Mouse (Mus musculus) cerebellum, adult 11 months (tissue): ENCODE data around the gene Sacm1l.
A peak's percentile ranks its signal among the peaks of the same experiment; 100 is the strongest.

Source experiments
- DNase-seq: peaks from one replicate; pipeline ENCODE4 v3.0.0; 2022

Gene Sacm1l

DNA sequence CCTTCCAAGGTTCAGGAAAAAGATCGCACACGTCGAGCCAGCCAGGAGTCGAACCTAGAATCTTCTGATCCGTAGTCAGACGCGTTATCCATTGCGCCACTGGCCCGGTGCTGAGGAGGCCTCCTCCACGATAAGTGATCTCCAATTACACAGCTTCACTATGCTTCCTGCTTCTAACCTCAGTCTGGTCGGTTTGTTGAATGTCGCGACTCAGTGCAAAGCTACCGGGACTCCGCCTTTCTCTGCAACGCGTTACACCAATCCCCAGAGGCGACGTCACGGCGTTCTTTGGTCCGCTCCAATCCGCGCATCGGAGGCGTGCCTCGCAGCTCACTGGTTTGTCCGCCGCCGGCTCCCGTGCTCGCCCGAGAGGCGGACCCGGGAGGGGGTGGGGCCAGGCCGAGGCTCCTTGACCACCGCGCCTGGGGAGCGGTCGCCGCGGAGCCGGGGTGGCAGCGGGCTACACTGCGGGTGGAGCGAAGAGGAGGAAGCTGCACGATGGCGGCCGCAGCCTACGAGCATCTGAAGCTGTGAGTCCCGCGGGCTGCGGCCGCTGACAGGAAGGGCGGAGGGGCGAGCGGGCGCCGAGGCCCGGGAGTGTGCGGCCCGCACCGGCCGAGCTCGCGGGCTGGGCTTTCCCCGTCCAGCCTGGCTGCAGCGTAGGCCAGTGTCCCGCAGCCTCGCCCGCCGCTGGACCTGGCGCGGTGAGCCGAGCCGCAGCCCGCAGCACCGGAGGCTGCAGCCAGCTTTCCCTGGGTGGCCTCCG is at the start of gene Sacm1l:
Gene Sacm1l (plus strand): TSS at position 368 of the 766 bp plus-strand sequence.
- DNase-seq: peak; percentile 97

DNA sequence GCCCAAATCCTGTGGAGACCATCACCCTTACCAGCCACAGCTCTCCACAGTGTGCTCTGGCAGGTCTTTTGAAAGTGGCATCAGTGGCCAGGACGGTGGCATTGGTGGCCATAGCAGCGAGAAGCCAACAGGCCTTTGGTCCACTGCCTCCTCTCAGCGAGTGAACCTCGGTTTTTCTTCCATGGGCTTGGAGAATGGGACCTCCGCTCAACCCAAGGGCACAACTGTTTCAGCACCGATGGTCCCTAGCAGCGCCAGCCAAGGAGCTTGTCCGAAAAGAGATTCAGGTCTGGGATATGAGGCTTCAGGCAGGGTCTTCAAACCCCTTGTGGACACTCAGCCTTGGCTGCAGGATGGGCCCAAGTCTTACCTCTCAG is 49.7 kb upstream of the Sacm1l start:
- no peak for DNase-seq

DNA sequence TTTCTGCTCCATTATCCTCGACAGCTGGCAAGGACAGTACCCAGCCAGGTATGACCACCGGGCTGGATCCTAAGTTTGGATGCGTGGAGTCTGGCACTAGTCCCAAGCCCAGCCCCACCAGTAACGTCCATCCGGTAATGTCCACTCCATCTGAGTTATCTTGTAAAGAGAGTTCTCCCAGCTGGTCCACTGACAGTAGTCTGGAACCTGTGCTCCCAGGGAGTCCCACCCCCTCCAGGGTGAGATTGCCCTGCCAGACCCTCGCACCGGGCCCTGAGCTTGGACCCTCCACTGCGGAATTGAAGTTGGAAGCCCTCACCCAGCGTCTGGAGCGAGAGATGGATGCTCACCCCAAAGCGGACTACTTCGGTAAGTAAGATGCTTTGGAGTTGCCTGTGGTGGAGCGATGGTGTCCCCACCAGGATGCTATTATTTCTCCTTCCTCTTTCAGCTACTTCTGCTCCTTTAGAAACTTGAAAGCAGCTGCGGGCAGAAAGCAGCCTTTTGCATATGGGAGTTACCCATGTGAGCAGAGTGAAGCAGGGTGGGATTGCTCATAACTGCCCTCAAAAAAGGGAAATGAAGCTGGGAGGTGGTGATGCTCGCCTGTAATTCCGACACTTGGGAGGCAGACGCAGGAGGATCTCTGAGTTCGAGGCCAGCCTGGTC is 49.2 kb upstream of the Sacm1l start:
- no peak for DNase-seq

DNA sequence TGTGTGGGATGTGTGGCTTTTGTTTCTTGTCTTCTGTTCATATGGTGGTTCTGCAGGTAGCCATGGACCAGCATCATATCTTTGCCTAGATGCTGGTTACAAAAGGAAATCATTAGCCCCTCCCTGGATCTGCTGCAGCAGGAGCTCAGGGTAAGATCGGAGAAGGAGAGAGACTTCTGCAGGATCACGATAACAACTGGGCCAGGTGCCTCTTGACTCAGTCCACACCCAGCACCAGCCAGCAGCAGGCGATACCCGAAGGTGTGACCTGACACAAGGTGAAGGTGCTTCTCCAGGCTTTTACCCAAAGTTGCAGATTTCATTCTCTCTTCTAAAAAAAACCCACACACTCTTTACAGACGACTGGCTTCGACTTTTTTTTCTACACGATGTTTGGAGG is 48.4 kb upstream of the Sacm1l start:
- no peak for DNase-seq

DNA sequence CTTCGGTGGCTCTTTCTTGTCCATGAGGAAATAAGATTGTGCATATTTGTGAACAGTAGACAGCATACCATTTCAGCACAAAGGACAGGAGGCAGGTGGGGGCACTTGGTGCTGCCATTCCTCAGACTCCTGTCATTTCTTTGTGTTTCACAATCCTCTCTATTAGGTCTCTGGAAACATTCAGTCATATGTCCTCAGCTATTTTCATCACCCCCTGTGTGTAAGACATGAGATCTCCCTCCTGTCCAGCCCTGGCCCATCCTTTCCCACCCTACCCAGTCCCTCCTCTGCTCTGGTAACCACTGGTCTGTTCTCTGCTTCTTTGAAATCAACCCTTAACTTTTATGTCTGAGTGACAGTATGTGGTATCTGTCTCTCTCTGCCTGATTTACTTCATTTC is 46.0 kb upstream of the Sacm1l start:
- DNase-seq: no peak

DNA sequence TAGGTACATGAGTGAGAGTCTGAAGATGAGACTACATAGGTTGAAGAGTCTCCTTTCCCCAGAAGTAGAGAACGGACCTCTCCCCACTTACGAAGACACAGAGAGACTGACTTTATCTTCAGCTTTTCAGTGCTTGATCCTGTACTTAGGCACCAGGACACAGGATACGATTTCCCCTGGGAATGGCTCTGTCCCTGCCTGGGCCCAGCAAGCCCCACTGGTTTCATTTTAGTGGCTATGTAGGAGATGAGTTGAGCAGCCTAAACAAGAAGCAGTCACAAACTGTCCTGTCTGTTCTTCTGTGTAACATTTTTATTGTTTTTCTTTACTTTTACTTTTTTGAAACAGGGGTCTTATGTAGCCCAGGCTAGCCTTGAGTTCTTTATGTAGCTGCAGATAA is 44.7 kb upstream of the Sacm1l start:
- DNase-seq: no peak

DNA sequence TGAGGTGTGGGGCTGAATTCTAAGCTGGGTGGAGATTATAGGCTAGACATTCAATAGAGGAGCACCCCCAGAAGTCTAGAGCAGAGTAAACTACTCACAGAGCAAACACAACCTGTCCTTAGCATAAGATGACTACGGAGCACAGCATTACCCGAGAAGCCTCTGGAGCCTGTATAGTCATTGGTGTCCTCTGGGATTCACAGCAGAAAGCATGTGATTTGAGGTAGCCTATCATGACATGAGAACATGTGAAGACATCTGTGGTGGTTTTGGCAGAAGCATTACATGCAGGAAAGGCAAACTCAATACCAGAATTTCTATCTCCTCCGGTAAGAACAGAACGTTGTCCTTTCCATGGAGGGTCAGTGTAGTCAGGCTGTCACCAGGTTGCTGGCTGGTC is 44.0 kb upstream of the Sacm1l start:
- no peak for DNase-seq

DNA sequence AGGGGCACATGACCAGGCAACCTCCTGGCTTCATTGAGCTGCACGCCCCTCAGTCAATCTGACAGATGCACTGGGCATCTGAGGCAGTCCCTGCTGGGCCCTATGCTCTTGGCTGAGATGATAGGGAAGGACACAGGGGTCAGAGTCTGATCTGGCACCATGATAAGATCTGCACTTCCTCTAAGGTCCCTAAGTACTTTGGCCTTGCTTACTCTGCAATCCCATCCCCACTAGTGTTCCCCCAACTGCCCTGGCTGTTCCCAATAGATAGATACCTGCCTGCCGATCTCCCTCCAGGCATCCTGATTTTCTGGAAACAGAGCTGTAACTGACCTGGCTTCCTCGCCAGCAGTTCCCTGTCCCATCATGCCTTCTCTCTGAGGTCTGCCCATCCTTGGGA is 42.9 kb upstream of the Sacm1l start:
- no peak for DNase-seq

DNA sequence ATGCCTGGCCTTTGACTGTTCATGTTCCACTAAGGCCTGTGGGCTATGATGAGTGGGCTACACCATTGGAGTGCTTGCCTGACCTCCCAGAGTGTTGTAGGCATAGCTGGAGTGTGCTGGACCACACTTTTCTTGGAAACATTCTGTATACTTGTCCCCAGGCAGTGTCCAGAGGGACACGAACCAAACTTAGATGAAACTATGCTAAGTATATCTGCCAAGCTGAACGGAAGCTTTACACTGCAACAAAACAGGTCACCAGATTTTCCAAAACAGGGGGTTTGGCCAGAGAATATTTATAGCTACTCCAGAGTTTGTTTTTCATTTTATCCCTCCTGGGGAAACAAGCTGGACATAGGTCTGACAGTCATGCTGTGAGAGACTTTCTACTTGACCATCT is 40.5 kb upstream of the Sacm1l start:
- DNase-seq: no peak

DNA sequence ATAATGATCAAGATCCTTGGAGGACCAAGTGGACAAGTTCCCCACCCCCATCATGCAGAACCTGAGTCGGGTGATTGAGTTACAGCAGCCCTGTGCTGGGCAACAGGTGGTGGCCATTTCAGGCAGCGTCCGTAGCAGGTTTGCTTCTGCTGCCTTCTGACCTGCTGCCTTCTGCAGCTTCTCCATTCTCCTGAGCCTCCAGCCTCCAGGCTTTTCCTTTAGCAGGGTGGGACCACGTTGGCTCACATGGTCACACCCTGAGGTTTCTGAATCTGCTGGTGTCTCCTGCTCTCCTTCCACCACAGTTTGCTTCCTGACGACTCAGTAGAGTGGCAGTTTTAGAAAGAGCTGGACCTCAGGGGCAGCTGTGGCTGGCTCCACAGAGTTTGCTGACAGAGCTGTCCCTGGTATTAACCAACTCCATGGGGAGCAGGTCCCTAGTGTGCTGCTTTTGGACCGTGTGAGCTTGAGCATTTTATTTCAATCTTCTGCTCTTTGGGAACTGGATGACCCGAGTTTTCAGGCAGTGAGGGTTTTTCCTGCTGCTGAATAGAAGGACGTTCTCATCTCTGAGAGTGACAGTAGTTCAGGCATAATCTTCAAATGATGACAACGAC is 39.7 kb upstream of the Sacm1l start:
- no peak for DNase-seq

DNA sequence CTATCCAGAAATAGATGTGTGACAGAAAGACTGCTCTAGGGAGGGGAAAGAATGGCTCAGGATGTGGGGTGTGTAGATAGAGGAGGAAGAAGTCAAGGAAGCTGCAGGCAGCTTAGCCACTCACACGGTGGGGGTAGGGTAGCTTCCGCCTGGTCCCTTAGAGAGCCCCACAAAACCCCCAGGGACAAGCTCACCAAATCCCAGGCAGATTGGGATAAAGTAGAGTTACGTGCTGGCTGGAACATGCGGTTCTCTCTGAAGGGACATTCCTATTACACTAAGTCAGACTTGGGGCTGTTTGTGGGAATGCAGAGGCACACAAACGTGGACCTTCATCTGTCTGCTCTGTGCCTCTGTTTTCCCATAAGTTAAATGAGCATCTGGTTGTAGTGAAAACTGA is 38.6 kb upstream of the Sacm1l start:
- no peak for DNase-seq

DNA sequence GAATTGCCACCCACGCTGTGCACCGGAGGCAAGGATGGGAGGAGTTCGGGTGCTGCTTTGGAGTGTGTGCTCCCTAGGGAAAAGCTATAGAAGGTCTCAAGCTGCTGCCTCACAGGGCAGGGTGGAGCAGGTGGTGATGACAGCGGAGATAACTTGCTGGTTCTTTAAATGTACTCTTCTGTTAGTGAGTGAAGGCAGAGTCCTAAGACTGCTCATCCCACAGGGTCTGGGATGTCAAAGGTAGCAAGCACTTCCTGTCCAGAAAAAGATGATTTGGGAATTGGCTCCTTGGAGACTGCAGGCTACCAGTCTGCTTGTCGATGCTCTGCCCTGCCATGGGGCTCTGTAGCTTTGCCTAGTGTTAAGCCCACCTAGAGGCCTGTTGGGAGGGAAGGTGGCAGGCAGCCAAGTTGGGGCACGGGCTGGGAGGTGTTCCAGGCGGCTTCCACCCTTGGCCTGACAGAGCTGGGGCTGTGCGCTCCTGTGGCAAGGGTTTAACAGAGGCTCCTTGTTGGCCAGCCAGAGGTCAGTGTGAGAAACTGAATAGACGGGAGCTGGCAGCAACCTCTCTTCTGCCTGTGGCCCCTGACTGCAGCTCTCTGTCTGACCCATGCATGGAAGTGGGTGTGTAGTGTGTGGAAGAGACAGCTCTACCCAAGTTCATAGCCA is 37.5 kb upstream of the Sacm1l start:
- DNase-seq: no peak

DNA sequence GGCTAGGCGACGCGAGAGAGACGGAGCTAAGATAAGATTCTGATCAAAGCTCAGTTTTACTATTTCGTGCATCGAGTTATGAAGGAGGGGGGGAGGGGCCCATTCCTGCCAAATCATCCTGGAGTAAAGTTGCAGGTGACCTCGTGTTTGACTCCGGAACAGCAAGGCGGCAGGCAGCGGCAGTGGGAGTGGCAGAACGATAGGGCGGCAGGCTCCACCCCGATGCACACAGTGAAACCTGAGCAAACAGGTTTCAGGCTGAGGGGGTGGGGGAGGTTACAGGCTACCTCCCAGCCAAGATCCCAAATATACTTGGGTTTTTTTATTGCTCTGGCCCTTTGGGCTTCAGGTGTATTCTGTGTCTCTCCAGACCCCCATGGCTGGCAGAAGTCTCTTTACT is 32.9 kb upstream of the Sacm1l start:
- no peak for DNase-seq

DNA sequence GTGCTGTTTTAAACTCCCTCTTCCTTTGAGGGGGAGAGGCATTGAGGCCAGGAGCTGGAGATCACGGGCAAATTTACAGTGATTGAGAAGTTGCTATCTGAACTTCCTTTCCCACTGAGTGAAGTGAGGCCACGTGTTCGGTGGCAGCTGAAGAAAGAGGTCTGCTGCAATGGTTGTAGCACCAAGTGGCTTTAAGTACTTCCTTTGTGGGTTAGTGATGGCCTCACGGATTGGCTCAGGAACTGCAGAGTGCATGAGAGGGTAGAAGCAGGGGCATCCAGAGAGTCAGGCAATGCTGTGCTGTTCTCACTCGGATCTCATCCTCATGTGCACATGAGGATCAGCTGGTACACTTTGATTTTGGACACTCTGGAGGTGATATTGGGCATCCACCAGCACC is 31.7 kb upstream of the Sacm1l start:
- no peak for DNase-seq

DNA sequence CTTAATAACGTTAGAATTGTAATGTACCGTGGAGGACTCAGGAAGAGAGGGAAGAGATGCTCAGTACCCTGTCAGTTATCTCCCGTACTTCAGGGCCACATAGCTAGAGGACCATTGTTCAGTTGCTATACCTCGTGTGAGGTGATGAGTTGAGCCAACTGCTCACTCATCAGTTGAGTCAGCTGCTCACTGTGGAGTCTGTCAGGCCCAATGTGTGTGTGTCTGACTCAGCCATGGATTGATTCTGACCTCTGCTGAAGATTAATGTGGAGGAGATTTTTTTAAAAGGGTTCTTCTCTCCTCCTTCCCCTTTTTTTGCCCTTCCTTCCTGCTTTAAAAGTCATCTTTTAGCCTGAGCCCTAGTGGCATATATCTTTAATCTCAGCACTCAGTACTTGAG is 29.1 kb upstream of the Sacm1l start:
- DNase-seq: no peak

DNA sequence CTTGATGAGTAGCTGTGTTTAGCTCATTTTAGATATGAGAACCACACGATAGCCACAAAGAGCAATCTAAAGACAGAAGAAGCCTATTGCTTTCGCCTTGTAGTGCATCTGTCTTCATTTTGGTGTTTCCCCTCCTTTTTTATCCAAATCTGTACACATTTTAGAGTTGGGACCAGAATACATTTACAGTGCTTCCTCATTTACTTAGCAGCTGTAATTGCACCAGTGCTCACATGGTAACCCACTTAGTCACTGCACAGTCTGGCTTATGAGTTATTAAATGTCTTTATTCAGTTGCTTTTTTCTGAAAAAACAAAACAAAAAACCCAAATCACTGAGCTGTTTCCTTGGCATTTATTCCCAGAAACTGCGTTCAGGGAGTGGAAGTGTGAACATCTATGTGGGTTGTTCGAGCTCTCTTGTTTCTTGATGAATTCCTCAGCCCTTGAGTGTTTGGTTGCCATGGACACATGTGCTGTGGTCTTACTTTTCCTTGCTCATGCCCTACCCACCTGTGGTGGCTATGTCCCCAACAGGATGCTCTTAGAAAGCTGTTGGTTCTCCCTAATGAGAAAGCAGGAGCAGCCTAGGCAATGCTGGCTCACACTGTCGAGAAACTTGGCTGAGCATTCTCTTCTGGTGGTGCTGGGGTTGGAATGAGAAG is 26.3 kb upstream of the Sacm1l start:
- no peak for DNase-seq

DNA sequence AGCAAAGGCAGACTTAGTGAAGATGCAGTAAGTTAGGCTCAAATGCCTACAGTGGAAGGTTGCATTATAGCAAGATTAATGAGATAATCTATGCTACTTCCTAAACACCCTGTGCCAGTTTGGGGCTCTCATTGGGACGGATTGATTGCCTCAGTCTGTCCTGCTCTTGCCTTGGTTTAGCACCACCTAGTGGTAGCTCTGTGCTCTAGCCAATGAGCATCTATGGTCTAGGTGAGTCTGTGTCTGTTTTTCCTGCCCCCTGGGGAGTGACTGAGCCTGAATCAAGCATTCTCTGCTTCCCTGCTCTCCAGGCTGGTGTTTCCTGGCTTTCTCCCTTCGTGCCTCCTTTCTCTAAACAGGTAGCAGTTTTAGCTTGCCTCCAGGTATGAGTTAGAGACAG is 25.2 kb upstream of the Sacm1l start:
- DNase-seq: peak; percentile 47

DNA sequence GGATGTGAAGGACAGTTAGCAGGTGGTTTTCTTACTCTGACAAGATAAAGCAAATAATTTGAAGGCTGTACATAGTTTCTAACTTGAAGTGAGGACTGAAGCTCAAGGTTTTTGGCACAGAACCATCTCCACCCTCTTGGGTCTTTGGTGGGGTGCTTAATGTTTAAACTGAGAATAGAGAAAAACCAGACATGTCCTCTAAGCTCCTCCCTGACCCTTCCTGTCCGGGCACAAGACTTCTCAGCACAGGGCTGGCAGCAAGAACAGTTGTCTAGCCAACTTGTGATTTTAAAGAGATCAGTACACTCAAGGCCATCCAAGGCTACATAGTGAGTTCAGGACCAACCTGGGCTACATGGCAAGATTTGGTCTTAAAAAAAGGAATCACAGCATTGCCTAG is 24.0 kb upstream of the Sacm1l start:
- no peak for DNase-seq

DNA sequence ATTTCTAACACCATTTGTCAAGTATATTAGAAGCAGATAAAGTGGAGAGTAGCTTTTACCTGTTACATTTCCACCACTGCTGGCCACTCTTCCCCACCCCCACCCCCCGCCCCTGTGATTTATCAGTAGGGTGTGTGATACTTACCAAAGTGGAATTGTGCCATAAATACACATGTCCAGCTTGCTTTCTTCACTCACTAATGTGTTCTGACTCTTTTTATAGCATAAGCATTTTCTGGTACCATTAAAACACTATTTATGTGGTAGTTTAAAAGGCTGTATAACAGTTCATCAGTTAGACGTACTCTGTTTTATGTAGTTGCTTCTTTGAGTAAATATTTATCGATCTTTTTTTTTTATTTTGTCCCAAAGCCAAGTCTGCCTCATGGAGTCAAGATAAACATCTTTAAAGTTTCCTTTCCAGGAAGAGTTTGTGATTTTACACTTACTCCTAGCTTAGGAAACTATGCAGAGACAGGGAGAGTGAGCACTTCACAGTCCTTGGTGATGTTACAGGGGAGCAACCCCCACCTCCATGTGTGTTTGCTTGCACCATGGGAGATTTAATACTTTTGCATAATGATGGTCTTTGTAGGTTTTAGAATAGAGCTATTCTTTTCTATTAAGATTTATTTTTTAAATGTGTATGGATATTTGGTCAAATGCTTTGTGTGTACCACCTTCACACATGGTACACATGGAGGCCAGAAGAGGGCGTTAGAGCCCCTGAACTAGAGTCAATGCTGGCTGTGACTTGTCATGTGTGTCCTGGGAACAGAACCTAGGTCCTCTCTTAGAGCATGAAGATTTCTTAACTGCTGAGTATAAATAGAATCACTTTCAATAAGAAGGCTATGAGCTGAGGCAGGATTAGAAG is 23.1 kb upstream of the Sacm1l start:
- DNase-seq: no peak

DNA sequence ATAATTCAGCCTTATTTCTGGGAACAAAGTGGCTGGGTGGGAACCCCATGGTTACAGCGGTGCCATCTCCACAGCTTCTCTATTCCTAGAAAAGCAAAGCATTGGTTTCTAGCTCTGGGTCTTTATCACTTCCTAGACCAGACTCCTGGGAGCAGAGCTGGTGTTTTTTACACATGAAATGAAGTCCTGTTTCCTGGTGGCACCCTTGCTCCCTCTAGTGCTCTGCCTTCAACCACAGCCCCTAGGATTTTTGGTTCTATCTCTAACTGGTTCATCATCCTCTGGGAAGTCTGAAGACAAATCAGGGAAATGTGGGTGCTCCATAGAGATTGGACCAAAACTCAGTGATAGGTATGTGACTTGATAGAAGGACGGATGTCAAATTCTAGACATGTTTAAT is 22.2 kb upstream of the Sacm1l start:
- DNase-seq: no peak

DNA sequence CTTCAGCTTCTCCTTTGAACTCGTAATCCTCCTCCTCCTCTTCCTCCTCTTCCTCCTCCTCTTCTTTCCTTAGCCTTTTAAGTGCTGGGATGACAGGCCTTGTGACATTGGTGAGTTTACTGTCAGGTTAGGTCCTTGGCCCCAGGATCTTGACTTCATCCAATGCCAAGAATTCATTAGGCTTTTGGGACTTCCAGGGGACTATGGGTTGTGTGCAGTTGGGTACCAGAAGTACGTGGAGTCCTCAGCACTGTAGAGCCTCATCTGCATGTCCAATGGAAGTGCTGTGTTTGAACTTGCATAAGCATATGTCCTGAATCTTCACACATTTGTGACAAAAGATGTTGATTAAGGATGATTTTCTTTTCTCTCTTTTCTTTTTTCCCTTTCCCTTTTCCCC is 20.6 kb upstream of the Sacm1l start:
- no peak for DNase-seq
